Mouse (Mus musculus) thymus, adult 2 months (tissue): ENCODE measurements at regions not wholly inside any gene's neighbourhood (a gene's known extent, or its start where the extent isn't known, plus 50 kb on each side); places are given as distances from the start of the nearest gene placed in this dataset.
"Not testable (repeated sequence)": the region's sequence is repeated elsewhere in the genome, so short reads cannot be mapped to it uniquely, and the experiment has no call there.

Source experiments
- DNase-seq: peaks from one replicate; pipeline ENCODE4 v3.0.0; 2021
- H3K27ac ChIP-seq: fragments of 200-500 bp; 2 replicates; pipeline ENCODE4 v1.5.1; 2012; ENCODE audit warnings: low read length, control low read depth; ENCODE audit not compliant: control insufficient read depth, insufficient read depth
- H3K27me3 ChIP-seq: fragments of 200-500 bp; 2 replicates; pipeline ENCODE4 v1.6.1; 2012; ENCODE audit warnings: mild to moderate bottlenecking, low read length, moderate library complexity, mixed read lengths; ENCODE audit not compliant: control insufficient read depth, insufficient read depth
- H3K36me3 ChIP-seq: fragments of 200-500 bp; 2 replicates; pipeline ENCODE4 v1.6.1; 2012; ENCODE audit warnings: mild to moderate bottlenecking, low read length, moderate library complexity; ENCODE audit not compliant: control insufficient read depth, insufficient read depth
- H3K4me1 ChIP-seq: fragments of 200-500 bp; replicated peaks from 2 replicates; pipeline ENCODE4 v1.6.1; 2012; ENCODE audit warnings: low read length; ENCODE audit not compliant: control insufficient read depth, insufficient read depth
- H3K4me3 ChIP-seq: fragments of 200-500 bp; 2 replicates; pipeline ENCODE4 v1.5.1; 2012; ENCODE audit warnings: mild to moderate bottlenecking, low read length, control low read depth, moderate library complexity; ENCODE audit not compliant: control insufficient read depth, insufficient read depth
- CTCF ChIP-seq: fragments of 200-500 bp; IDR thresholded peaks from 2 replicates; pipeline ENCODE4 v1.5.1; 2012; ENCODE audit warnings: mild to moderate bottlenecking, control low read depth, low read length, moderate library complexity, borderline replicate concordance; ENCODE audit not compliant: control insufficient read depth, poor library complexity, insufficient read depth; ENCODE audit errors: extremely low read depth
- POLR2A ChIP-seq: fragments of 200-500 bp; IDR thresholded peaks from 2 replicates; pipeline ENCODE4 v1.6.1; 2012; ENCODE audit warnings: mild to moderate bottlenecking, low read length, control low read depth, moderate library complexity; ENCODE audit not compliant: control insufficient read depth, poor library complexity, insufficient read depth; ENCODE audit errors: extremely low read depth
- WGBS: fragments of 180-500 bp; shearing (Covaris S2); methylation state at CpG from one replicate; pipeline ENCODE4 v1.1.7; 2018; 5-methylcytosine and 5-hydroxymethylcytosine counted together

GRCm38 (mm10) chrX:50583741-50584580, 155.7 kb upstream of the Olfr1324 start:
- Histone ChIP-seq H3K4me1 (peaks cover 3% of the 10 kb centered on the region; the same call in 1 of the 2 replicates), H3K27me3 (no peaks in the 10 kb centered on the region), H3K27ac (no peak overlapping the region), H3K36me3 (no peaks in the 10 kb centered on the region), H3K4me3 (no peak overlapping the region)
- TF ChIP-seq POLR2A (no peak), CTCF (no peak)
- DNase-seq, result no peak
- 97% methylated on average over 12 of the region's 12 CpGs for WGBS

- H3K27ac ChIP-seq, result no peak overlapping the region
- WGBS, result 94% methylated on average over 7 of the region's 7 CpGs
- no peak for DNase-seq
- no peak overlapping the region for H3K4me3 ChIP-seq
- no peaks in the 10 kb centered on the region for H3K27me3 ChIP-seq
- no peak for TF ChIP-seq POLR2A
- TF ChIP-seq CTCF, result no peak
- H3K36me3 ChIP-seq, result no peaks in the 10 kb centered on the region
- H3K4me1 ChIP-seq, result peaks cover 5% of the 10 kb centered on the region
Observed at GRCm38 (mm10) chrX:50580200-50580599, 151.9 kb upstream of the Olfr1324 start.

- Histone ChIP-seq H3K27me3 (no peaks in the 10 kb centered on the region), H3K4me1 (peaks cover 2% of the 10 kb centered on the region), H3K4me3 (no peak overlapping the region), H3K27ac (no peak overlapping the region), H3K36me3 (no peaks in the 10 kb centered on the region)
- TF ChIP-seq CTCF, result no peak
- TF ChIP-seq POLR2A, result no peak
- no peak for DNase-seq
- WGBS, result 96% methylated on average over 7 of the region's 7 CpGs
Observed at GRCm38 (mm10) chrX:50576824-50577223, 148.5 kb upstream of the Olfr1324 start.

GRCm38 (mm10) chrX:50572191-50573095, 144.1 kb upstream of the Olfr1324 start:
- H3K4me3 ChIP-seq, H3K4me1 ChIP-seq, H3K36me3 ChIP-seq, DNase-seq, H3K27ac ChIP-seq, H3K27me3 ChIP-seq: not testable (repeated sequence)
- 97% methylated on average over 14 of the region's 14 CpGs for WGBS

GRCm38 (mm10) chrX:50569087-50569486, 140.8 kb upstream of the Olfr1324 start:
- H3K27me3 ChIP-seq, result no peaks in the 10 kb centered on the region
- no peak overlapping the region for H3K4me3 ChIP-seq
- no peak for DNase-seq
- TF ChIP-seq POLR2A (no peak), CTCF (no peak)
- H3K27ac ChIP-seq, result no peak overlapping the region
- H3K36me3 ChIP-seq, result no peaks in the 10 kb centered on the region
- WGBS, result 98% methylated on average over 6 of the region's 6 CpGs
- peaks cover under 1% of the 10 kb centered on the region; the same call in 1 of the 2 replicates for H3K4me1 ChIP-seq

GRCm38 (mm10) chrX:50566345-50566744, 138.0 kb upstream of the Olfr1324 start:
- no peaks in the 10 kb centered on the region for H3K27me3 ChIP-seq
- 95% methylated on average over 5 of the region's 5 CpGs for WGBS
- H3K4me3 ChIP-seq, result no peak overlapping the region
- no peak for DNase-seq
- no peak overlapping the region for H3K27ac ChIP-seq
- TF ChIP-seq POLR2A, result no peak
- TF ChIP-seq CTCF, result no peak
- H3K4me1 ChIP-seq, result peaks cover 4% of the 10 kb centered on the region; the same call in 1 of the 2 replicates
- no peaks in the 10 kb centered on the region for H3K36me3 ChIP-seq

- H3K4me1 ChIP-seq, H3K27me3 ChIP-seq, DNase-seq, H3K36me3 ChIP-seq, H3K4me3 ChIP-seq: not testable (repeated sequence)
- H3K27ac ChIP-seq, result peak overlapping the region; percentile 62
- WGBS, result 33% methylated on average over 5 of the region's 5 CpGs
Observed at GRCm38 (mm10) chrX:50565031-50565430, 136.7 kb upstream of the Olfr1324 start.
